Mouse (Mus musculus): ENCODE results near the gene App. TPM values are rescaled to one million over a fixed set of nuclear protein-coding genes. Genes with fewer than 3 reads are reported as not detected.

Gene App
- total and polyA plus RNA-seq, 2 experiments from 2014 or later = 498 to 526 TPM

- peak; percentile 74 for DNase-seq (ENCODE audit: low spot score)
- Histone ChIP-seq H3K4me3 (ENCODE audit: low read length) (no peak overlapping the region), H3K9ac (replicated peaks; ENCODE audit: low read length) (no peak overlapping the region), H3K4me2 (ENCODE audit: low read depth, low read length) (no peak overlapping the region), H3K4me1 (ENCODE audit: insufficient read depth, low read length) (peaks cover 17% of the 10 kb centered on the region), H3K27ac (no peak overlapping the region), H3K9me3 (ENCODE audit: low read length) (no peaks in the 10 kb centered on the region), H3K27me3 (ENCODE audit: insufficient read depth, low read length) (no peaks in the 10 kb centered on the region), H3K36me3 (ENCODE audit: insufficient read depth, low read length) (no peaks in the 10 kb centered on the region)
- WGBS = 11% methylated on average over 9 of the region's 9 CpGs
- no peak for TF ChIP-seq CTCF (IDR thresholded peaks at IDR 0.05; ENCODE audit: low read depth)
- ATAC-seq = peak; percentile 64
These were observed 80.9 kb downstream of the App start for GRCm38 (mm10) chr16:85092644-85093091.

- 54% methylated on average over 1 of the region's 1 CpGs for WGBS
- Histone ChIP-seq H3K4me3 (ENCODE audit: low read length) (no peak overlapping the region), H3K9ac (replicated peaks; ENCODE audit: low read length) (no peak overlapping the region), H3K9me3 (ENCODE audit: low read length) (no peaks in the 10 kb centered on the region), H3K36me3 (ENCODE audit: insufficient read depth, low read length) (no peaks in the 10 kb centered on the region), H3K4me2 (ENCODE audit: low read depth, low read length) (no peak overlapping the region), H3K4me1 (ENCODE audit: insufficient read depth, low read length) (peaks cover 17% of the 10 kb centered on the region), H3K27ac (no peak overlapping the region), H3K27me3 (ENCODE audit: insufficient read depth, low read length) (no peaks in the 10 kb centered on the region)
- ATAC-seq = no peak
- no peak for DNase-seq (ENCODE audit: low spot score)
- TF ChIP-seq CTCF (IDR thresholded peaks at IDR 0.05; ENCODE audit: low read depth) = no peak
These were observed 81.4 kb downstream of the App start for GRCm38 (mm10) chr16:85092183-85092582.

DNA sequence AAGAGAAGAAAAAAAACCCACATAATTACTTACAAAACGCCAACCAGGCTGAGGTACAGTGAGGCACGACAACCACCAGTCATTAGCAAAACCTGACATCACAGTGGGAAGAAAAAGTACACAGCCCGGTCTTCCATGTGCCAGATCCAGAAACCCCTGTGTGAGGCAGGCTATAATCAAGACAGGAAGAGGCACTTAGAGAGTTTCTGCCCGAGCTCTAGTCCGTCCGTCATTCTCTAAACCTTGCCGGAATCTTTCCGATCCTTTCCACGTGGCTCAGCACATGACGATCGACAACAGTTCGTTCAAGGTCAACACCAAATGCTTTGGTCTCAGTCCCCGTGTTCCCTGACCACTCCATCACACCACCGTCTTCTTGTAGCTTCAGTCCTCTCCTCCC, 82.6 kb downstream of the App start:
- Histone ChIP-seq H3K4me3 (ENCODE audit: low read length) (no peak overlapping the region), H3K27ac (no peak overlapping the region), H3K4me1 (ENCODE audit: insufficient read depth, low read length) (peaks cover 17% of the 10 kb centered on the region), H3K27me3 (ENCODE audit: insufficient read depth, low read length) (no peaks in the 10 kb centered on the region), H3K9me3 (ENCODE audit: low read length) (no peaks in the 10 kb centered on the region), H3K9ac (replicated peaks; ENCODE audit: low read length) (no peak overlapping the region), H3K4me2 (ENCODE audit: low read depth, low read length) (no peak overlapping the region), H3K36me3 (ENCODE audit: insufficient read depth, low read length) (no peaks in the 10 kb centered on the region)
- ATAC-seq (no peak; the same call in 1 of the 2 replicates), DNase-seq (ENCODE audit: low spot score) (no peak)
- 57% methylated on average over 14 of the region's 14 CpGs for WGBS
- no peak for TF ChIP-seq CTCF (IDR thresholded peaks at IDR 0.05; ENCODE audit: low read depth)

DNA sequence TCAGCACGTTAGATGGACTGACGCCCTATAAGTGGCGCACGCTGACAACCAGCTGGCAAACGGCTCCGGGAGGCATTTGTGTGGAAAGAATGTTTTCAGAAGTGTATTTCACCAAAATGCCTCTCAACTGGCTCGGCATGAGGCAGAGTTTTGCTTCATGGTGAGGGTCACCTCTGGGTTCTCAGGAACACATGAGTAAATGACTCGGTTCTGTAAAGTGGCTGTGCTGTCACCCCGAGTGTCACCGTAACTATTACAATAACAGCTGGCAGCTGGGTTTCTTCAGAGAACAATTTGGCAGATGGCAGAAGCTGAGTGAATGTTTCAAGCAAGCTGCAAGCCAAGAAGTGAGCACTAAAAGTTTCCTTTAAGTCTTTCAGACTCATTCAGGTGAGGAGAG, 85.4 kb downstream of the App start:
- Histone ChIP-seq H3K36me3 (ENCODE audit: insufficient read depth, low read length) (no peaks in the 10 kb centered on the region), H3K27ac (no peak overlapping the region), H3K4me3 (ENCODE audit: low read length) (no peak overlapping the region), H3K9ac (replicated peaks; ENCODE audit: low read length) (no peak overlapping the region), H3K4me2 (ENCODE audit: low read depth, low read length) (no peak overlapping the region), H3K27me3 (ENCODE audit: insufficient read depth, low read length) (no peaks in the 10 kb centered on the region), H3K9me3 (ENCODE audit: low read length) (no peaks in the 10 kb centered on the region), H3K4me1 (ENCODE audit: insufficient read depth, low read length) (peaks cover 10% of the 10 kb centered on the region; the same call in 1 of the 2 replicates)
- ATAC-seq = peak; percentile 18; the same call in 1 of the 2 replicates
- DNase-seq (ENCODE audit: low spot score) = peak; percentile 47
- no peak for TF ChIP-seq CTCF (IDR thresholded peaks at IDR 0.05; ENCODE audit: low read depth)
- WGBS = 28% methylated on average over 10 of the region's 10 CpGs

- no peak overlapping the region for H3K9ac ChIP-seq (replicated peaks; ENCODE audit: low read length)
- H3K27ac ChIP-seq = no peak overlapping the region
- WGBS = 81% methylated on average over 14 of the region's 14 CpGs
- peak; percentile 12; the same call in 1 of the 2 replicates for TF ChIP-seq CTCF (IDR thresholded peaks at IDR 0.05; ENCODE audit: low read depth)
- DNase-seq (ENCODE audit: low spot score) (no peak), ATAC-seq (0 out of 2 replicates have a peak, but pooled peaks have one; percentile 13)
- H3K4me3 ChIP-seq (ENCODE audit: low read length) = no peak overlapping the region
- H3K27me3 ChIP-seq (ENCODE audit: insufficient read depth, low read length) = no peaks in the 10 kb centered on the region
- no peak overlapping the region for H3K4me2 ChIP-seq (ENCODE audit: low read depth, low read length)
- H3K36me3 ChIP-seq (ENCODE audit: insufficient read depth, low read length) = no peaks in the 10 kb centered on the region; the same call in 1 of the 2 replicates
- no peaks in the 10 kb centered on the region for H3K9me3 ChIP-seq (ENCODE audit: low read length)
- H3K4me1 ChIP-seq (ENCODE audit: insufficient read depth, low read length) = no peaks in the 10 kb centered on the region; the same call in 1 of the 2 replicates
These were observed 87.3 kb downstream of the App start for GRCm38 (mm10) chr16:85086303-85086702.

DNA sequence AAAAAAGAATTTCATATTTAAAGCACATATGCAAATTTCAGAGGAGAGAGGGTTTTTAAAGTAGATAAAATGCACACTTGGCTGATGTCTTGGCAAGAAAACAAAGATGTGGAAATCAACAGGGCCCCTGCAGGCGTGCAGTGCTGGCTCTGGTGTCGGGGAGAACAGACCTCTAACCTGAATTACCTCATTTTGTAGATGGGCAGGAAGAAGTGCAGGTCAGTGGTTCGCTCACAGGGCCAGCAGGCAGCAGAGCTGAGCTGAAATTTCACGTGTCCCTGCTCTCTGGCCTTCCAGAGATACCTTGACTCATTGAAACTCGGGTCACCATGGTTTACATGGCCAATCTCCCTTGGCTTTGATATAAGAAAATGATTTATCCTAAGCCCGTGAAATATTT, 87.7 kb downstream of the App start:
- H3K9ac ChIP-seq (replicated peaks; ENCODE audit: low read length) = no peak overlapping the region

GRCm38 (mm10) chr16:85084152-85084551, 89.4 kb downstream of the App start:
- no peaks in the 10 kb centered on the region; the same call in 1 of the 2 replicates for H3K36me3 ChIP-seq (ENCODE audit: insufficient read depth, low read length)

More for the DNA sequence above, 87.7 kb downstream of the App start:
- Histone ChIP-seq H3K27me3 (ENCODE audit: insufficient read depth, low read length) (no peaks in the 10 kb centered on the region), H3K9me3 (ENCODE audit: low read length) (no peaks in the 10 kb centered on the region), H3K4me1 (ENCODE audit: insufficient read depth, low read length) (no peaks in the 10 kb centered on the region; the same call in 1 of the 2 replicates), H3K36me3 (ENCODE audit: insufficient read depth, low read length) (no peaks in the 10 kb centered on the region; the same call in 1 of the 2 replicates), H3K4me2 (ENCODE audit: low read depth, low read length) (no peak overlapping the region), H3K27ac (no peak overlapping the region), H3K4me3 (ENCODE audit: low read length) (no peak overlapping the region)
- DNase-seq (ENCODE audit: low spot score) = no peak
- TF ChIP-seq CTCF (IDR thresholded peaks at IDR 0.05; ENCODE audit: low read depth) = 0 out of 2 replicates have a peak, but pooled peaks have one; percentile 15
- 50% methylated on average over 6 of the region's 6 CpGs for WGBS
- no peak for ATAC-seq

More at GRCm38 (mm10) chr16:85084152-85084551, 89.4 kb downstream of the App start:
- no peaks in the 10 kb centered on the region for H3K27me3 ChIP-seq (ENCODE audit: insufficient read depth, low read length)
- H3K4me1 ChIP-seq (ENCODE audit: insufficient read depth, low read length) = no peaks in the 10 kb centered on the region; the same call in 1 of the 2 replicates
- H3K4me3 ChIP-seq (ENCODE audit: low read length) = no peak overlapping the region
- TF ChIP-seq CTCF (IDR thresholded peaks at IDR 0.05; ENCODE audit: low read depth) = no peak
- no peak for DNase-seq (ENCODE audit: low spot score)
- no peak overlapping the region for H3K27ac ChIP-seq
- ATAC-seq = no peak
- H3K9ac ChIP-seq (replicated peaks; ENCODE audit: low read length) = no peak overlapping the region
- no peaks in the 10 kb centered on the region for H3K9me3 ChIP-seq (ENCODE audit: low read length)
- no peak overlapping the region for H3K4me2 ChIP-seq (ENCODE audit: low read depth, low read length)
- 93% methylated on average over 1 of the region's 1 CpGs for WGBS
